Mouse (Mus musculus) layer of hippocampus, postnatal 25 days (tissue): ENCODE data around the gene Rnf207. TPM values are rescaled to one million over a fixed set of nuclear protein-coding genes. Genes with fewer than 3 reads are reported as not detected.

ENCODE experiments used
- DNase-seq, 2 experiments: peaks; one replicate each; pipeline ENCODE4 v3.0.0; 2022; ENCODE audit warnings: mixed read lengths in 2 of 2, low spot score in 1 of 2; ENCODE audit errors: extremely low spot score in 1 of 2
- total RNA-seq, 2 experiments: library from RNA; stranded (reverse); gene quantifications; 2 replicates each; pipeline ENCODE4 v1.2.3; 2021

Rnf207 gene
- total RNA-seq: 1 to 10 TPM; 2.6 to 5.8 TPM

DNA sequence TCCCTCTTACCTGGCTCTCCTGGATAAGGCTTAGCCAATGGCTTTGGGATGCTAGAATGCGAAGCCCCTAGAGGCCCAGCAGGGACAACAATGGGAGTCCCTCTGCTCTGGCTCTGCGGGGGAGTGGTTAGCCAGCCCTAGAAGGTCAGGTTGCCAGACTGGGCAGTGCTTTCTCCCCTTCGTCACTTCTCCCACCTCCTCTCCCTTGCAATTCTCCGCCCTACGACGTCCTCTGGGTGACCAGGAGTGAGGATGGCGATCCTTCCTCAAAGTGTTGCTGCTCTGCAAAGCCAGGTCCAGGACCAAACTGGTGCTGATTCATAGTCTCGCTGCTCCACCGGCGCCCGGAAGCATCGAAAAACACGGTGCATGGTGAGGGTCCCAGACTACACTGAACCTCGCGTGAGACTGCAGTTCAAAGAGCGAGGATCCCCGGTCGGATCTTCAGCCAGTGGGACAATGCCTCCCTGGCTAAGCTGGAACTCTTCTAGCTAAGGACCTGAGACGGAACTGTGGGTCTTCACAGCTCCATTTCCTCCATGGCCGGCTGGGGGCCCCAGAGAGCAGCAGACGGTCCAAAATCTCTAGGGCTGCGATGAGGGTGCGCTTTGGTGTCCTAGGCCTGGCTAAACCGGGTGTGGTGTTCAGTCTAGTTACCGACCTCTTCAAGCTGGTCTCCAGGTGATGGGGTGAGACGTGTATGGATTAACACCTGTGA, at the start of gene Rnf207:
Gene Rnf207, minus strand, starts transcription at position 477 of the 718 bp plus-strand sequence.
- peak; percentile 41 to 57 for DNase-seq

DNA sequence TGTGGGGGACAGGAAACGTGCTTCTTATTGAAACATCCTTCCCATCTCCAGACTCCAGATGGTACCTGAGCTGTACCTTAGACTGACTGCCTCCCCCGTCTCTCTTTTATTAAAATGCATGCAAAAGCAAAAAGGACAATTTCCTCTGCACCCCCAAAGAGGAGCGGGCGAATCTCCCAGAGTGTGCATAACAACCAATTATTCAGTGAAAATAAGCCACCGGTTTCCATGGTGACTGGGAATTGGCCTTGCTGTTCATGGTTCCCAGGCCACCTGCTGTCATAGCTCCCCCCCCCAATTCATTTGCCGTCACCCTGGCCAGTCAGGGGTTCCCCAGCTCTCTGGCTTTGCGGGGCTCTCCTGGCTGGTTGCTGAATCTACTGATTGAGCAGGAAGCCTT, 46.4 kb upstream of the Rnf207 start:
- DNase-seq: no peak

DNA sequence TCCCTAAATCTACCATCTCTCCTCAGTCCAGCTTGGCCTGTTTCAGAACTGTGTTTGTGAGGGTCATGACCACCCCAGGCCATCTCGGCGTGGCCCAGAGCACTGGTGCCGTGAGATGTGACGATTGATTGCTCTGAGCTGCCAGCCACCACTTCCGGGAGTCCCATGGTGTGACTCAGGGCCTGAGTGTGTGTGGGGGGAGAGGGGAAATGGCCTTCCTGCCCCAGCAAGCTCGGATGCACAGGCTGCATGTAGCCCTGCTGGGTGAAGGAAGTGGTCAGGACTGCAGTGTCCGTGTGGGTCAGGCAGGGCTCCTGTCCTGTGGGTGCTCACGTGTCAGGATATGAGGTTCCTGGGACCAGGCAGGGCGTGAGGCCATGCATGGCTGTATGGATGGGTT, 43.4 kb upstream of the Rnf207 start:
- no peak for DNase-seq

DNA sequence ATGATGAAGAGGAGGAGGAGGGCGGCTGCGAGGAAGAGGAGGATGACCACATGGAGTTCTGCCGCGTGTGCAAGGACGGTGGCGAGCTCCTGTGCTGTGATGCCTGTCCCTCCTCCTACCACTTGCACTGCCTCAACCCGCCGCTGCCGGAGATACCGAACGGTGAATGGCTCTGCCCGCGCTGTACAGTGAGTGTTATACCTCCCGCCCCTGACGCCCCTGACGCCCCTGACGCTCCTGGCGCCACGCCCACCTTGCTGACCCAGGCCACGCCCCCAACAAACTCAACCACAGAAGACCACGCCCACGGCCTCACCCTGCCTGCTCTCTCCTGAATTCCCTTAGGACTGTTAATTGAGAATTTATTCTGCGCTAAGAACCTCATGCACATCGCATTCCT, 42.1 kb upstream of the Rnf207 start:
- no peak for DNase-seq

DNA sequence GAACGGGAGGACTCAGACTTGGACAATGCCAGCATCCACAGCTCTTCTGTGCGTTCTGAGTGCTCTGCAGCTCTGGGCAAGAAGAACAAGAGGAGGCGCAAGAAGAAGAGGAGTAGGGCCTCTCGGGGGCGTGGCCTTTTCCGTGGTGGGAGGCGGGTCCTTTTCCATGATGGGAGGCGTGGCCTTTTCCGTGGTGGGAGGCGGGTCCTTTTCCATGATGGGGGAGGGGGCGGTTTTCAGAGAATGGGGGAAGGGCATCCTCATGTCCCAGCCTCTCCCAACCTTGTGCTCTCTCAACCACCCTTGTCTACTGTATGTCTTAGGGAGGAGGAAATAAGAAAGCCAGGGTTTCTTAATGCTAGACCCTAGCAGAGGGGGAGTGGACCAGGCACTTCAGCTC, 40.9 kb upstream of the Rnf207 start:
- DNase-seq: no peak

DNA sequence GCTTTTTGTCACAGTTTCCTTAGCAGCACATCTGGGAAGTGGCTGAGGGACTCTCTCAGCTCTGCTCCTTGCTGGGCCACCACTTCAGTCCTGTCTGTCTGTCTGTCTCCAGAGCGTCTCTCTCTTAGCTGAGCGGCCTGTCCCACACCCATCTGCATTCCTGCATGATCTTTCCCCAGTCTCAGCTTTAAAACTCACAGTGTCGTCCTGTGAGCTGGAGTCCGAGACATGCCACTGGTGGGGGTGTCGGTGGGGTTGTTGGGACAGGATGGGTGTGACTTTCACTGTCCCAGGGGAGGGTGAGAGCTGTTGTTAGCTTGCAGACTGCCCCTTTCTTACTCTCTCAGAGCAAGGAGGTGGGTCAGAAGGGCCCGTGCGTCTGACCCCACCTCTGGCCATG, 36.9 kb upstream of the Rnf207 start:
- DNase-seq: no peak

DNA sequence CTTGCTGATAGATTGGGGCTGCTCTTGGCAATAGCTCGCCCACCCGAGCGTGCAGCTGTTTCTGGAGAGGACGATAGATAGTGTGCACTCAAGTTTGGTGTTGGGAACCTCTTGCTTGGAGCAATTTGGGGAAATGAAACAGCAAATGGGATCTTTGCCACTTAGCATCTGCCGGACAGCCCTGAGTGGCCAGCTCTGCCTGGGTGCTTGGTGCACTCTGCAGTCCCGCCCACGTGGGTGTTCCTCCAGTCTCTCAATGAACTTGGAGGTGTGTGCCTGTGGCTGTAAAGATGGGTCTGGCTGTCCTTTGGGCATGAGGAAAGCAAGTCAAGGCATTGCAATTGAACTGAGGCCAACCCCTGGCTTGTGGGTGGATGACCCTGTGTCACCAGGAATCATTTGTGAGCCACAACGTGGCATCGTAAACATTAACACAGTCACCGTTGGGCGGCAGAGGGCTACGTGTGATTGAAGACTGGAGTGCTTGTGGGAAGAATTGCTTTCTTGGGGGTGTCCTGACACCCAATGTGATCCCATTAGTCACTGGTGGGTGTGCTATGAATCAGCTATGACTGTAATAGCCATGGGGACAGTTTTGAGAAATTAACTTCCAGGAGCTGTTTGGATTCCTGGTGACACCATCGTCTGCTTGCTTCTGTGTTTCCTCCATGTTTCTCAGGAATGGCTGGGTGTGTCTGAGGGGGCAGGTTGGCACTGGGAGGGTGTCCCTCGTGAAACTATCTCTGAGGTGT, 35.3 kb upstream of the Rnf207 start:
- DNase-seq: no peak

DNA sequence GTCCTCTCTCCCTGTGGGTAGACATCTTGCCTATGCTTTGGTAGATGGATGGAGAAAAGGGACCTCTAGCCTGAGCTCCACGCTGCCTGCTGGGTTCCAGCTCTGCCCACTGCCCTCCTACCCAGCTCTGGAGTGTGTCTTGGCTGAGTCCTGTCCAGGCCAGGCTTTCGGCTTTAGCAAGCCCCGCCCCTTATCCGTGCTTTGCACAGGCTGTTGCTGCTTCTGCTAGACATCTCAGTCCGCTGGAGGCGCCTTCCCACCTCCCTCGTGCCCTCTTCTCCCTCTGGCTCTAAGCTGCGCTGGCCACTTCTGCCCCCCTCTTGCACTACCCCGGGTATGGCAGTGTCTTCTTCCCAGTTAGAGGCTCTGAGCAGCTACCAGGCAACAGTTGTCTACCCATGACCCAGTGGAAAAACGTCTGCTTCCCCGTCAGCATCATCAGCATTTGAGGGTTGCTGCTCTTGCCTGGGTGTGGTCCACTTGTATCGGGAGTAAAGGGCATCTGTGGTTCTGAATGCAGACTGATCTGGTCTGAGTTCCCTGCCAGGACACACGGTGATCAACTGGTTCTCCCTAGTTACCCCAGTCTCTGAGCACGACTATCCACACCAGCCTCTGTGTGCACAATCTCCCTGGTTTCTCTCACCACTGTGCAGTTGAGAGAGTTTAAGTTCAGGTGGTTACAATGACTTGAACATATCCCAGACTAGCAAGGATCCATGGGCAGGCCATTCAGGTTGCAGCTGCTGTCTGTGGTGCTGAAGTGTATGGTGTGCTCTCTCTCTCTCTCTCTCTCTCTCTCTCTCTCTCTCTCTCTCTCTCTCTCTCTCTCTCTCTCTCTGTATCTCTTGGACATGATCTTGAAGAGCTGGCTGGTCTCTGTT, 32.9 kb upstream of the Rnf207 start:
- no peak for DNase-seq

DNA sequence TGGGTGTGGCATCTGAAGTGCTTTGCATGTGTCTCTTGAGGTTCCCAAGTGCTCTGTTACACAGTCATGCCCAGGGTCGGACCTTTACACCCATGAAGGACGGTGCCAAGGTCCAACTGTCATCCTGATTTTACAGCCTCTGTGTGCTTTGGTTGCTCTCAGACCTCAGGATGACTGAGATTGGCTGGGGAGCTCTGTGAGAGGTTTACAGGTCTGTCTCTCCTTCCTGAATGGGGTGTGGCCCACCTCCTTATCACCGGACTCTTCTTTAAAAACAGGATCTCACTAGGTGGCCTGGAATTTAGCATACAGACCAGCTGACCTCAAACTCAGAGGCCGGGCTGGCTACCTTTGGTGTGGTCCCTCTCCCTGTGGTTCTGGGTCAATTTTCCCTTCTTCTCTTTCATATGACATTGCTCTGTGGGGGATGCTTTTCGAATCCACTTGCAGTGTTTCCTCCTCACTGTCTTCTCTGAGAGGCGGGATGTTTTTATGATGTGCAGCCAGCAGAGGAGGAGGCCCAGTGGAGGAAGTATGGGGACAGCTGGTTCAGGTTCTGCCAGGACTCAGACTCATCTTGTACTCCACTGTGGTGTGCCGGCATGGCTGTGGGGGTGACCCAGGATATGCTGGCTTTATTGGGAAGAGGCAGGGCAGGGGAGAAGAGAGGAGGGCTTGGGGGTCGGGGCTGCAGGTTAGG, 32.1 kb upstream of the Rnf207 start:
- no peak for DNase-seq

DNA sequence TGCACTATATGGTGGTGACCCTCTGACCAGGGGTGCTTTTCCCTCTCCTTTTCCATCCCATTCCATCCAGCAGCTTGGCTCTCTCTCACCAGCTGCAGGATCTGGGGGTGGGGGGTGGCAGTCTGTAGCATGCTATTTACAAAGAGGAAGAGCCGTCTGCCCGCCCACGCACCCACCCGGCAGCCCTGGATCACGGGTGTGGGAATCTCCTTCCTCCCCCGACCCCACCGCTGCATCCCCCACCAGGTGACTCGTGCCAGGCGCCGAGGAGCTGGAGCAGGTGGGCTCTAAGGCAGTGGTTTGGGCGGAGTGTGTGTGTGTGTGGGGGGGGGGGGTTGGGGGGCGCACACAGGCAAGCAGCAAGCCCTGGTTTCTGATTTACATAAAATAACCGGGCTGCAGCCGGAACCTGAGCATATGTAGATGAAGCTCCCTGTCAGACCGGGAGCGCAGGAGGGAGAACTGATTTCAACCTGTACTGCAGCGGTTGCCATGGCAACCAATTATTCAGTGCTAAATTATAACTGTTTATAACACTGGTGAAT, 31.1 kb upstream of the Rnf207 start:
- no peak for DNase-seq

DNA sequence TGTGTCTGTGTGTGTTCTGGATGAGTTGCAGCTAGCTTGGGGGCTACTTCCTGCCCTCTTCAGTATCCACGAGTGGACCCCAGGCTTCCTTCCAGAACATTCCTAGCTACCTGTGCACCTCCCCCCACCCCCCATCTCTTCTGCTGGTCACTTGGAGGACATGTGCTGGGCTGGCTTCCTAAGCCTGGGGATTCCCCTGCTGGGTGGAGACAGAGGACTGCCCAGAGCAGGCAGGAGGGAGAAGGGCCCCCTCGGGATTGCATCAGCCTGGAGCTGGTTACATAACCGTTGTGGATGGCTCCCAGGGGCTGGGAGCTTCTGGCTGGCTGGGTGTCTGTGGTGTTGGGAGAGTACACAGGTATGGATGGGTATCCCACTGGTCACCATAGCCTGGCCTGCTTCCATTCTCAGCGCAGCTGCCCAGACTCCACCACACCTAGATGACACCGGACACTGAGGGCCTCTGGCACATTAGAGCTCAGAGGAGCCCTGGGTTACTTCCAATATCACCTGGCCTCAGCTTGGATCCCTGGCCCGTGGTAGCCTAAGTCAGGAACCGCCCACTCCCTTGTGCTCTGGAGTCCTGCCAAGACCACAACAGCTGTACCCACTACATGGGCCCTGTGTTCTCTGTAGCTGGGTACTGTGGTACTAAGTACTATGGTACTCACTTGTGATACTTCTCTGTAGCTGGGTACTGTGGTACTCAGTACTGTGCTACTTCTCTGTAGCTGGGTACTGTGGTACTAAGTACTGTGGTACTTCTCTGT, 26.5 kb upstream of the Rnf207 start:
- no peak for DNase-seq

DNA sequence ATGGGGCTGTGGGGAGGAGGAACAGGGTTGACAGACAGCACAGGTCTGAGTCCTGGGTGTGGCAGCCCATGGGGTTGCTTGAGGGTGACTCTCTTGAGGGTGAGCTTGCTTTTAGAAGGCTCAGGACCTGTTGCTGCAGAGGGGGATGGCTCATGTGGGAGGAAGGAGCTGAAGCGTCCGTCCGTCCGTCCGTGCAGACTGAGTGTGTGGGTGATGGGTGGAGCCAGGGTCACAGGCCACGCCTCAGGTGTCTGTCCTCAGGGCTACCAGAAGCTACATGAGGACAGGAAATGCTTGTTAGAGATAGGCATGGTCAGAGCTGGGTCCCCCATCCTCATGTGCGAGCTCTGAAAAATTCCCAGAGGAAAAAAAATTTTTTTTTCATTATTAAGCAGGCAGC, 25.9 kb upstream of the Rnf207 start:
- DNase-seq: no peak

DNA sequence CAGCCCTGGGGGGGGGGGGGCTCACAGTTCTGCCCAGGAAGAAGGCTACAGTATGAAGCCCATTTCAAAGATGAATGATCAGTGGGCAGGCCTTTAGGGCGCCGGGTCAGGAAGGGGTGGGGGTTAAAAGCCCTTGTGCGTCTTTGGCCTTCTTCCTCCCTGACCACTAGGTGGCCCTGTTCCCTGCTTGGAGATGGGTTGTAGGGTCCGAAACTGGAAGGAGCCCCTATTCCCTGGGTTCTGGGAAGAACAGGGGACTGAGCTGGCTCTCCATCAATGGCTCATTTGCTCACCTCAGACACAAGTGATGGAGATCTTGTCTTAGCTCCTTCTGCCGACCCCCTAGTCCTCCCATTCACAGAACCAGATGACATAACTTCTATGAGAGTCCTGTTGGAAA, 24.5 kb upstream of the Rnf207 start:
- no peak for DNase-seq

DNA sequence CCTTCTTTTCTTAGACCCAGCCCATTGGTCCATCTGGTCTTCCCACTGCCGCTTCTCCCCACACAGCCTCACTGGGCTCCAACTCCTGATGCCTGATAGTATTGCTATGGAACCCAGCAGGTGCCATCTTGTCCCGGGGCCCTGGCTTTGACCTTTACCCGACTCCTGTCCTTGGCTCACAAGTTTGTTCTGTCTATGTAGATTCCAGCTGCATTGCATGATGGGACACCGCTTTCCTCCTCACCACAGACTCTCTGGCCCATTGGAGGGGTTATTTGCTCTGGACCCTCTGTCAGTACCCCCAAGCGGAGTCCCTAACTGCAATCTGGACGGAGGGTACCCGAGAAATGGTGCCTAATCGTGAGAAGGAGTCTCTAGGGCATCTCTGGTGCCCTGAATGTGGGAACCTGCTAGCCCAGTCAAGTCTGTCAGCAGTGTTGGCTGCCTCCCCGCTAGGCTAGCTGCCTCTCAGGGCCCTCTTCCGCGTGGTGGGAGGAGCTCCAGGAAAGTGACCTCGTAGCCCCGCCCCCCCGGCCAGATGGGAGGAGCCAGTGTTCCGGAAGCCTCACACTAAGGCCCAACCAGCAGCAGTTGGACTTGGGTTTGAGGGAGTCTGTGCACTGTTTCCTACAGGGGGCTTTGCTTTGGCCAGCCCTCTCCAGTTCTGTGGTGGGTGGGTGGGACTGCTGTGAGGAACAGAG, 21.9 kb upstream of the Rnf207 start:
- no peak for DNase-seq

DNA sequence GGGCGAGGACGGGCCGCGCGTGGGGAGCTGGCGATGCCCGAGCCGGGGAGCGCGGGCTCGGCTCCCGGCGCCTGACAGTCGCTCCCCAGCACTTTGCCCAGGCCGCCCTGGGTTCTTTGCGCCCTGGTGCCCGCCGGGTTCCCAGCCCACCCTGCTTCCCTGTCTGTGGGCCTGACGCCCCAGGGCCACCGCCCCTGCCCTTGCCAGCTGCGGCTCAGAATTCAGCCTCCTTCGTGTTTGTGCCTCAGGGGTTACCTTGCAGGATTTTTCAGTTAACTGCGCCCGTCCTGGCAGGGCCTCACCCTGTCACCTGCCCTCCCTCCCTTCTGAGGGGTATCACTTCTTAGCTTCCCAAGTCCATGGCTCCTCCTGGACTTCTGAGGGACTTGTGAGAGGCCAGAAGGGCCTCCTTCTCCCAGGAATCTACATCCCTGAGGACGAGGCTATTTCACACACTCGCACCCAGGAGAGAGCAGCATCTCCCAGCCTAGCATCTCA, 20.5 kb upstream of the Rnf207 start:
- DNase-seq: no peak

DNA sequence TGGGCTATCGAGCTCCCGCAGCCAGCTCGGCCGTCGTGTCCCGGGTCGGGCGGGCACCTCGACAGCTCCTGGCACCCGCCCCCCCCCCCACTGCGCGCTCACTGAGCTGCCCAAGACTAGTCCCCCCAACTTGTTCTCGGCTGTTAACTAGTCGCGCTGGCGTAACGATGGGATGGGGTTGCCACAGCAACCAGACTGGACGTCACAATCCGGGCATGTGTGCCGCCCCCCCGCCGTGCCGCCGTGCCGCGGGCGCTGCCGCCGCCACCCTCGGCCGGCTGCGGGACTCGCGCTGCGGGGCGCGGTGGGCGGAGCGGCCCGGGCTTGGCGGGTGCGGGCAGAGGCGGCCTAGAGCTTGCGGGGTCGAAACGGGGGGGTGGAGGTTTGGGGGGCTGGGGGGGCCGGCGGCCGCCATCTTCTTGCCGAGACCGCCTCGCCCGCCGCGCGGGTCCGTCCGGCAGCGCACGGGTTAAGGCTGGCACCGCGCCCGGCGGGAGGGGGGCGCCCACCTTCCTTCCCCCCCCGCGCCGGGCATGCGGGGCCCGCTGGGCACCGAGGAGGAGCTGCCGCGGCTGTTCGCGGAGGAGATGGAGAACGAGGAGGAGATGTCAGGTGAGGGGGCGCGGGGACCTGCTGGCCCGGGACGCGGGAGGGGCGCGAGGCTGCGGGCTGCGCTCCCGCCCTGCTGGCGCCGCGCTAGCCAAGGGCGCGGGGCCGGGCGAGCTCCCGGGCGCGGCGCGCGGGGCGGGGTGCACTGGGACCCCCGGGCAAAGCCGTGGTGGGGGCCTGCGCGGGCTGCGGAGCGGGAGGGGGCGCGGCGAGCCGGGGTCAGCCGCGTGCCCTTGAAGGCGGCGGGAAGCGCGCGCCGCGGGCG, 19.9 kb upstream of the Rnf207 start, which contains the start of gene Chd5:
Gene Chd5, plus strand, starts transcription at position 233 of the 874 bp plus-strand sequence.
- peak; percentile 51 to 53 for DNase-seq

DNA sequence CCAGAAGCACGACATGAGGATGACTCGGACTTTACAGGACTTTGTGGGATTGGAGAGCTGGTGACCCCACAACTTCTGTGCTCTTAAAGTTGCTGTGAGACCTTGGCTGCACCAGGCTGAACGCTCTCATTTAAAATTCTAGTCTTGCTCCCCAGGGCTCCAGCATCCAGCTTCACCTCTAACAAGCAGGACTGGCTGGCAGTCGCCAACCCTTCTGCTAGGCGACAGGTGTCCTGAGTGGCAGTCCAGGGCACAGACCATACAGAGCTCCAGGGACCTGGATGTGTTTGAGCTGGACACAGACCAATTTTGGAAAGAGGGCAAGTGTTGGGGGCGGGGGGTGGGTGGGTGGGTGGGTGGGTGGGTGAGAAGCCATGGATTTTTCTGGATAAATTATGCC, 19.0 kb upstream of the Rnf207 start:
- DNase-seq: no peak

DNA sequence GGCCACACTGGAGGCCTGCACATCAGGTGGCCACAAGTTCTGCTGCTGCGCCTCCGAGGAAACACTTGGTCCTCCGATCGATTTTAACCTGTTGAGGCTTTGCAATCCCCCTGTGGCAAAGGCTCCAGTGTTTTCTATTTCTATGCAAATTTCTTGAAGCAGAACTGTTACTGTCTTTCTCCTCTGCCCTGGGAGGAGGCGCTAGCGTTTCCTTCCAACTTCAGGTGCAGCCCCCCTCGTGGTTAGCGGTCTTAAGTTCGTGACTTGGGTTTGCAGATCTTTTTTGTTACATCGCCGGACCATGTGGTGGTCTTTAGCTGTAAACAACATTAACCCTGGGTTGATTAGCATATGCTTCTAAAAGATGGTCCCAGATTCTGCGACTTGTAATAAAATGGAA, 14.8 kb upstream of the Rnf207 start:
- no peak for DNase-seq
